Mouse (Mus musculus): ENCODE results near the gene Zfp831. TPM values are rescaled to one million over a fixed set of nuclear protein-coding genes. Genes with fewer than 3 reads are reported as not detected.

Gene Zfp831
- total and polyA plus RNA-seq, 3 experiments: 0.11 TPM; not detected in 2

DNA sequence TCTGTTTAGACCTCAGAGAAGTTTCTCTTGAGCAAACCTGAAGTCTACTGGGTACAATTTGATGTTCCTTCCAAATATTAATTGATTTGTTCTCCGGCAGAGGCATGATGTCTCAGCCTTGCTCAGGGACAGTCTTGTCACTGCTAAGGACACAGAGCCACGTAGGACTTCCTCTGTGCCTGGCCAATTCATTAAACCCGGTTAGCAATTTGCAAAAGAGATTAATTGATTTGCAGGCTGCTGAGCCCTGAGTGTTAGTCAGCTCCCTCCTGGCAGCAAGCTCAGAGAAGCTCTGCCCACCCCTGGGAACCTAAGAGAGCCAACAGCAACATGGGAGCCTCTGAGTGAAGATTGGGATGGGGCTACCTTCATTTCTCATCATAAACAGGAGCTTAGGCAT is 25.5 kb downstream of the Zfp831 start:
- no peak overlapping the region for H3K4me3 ChIP-seq (ENCODE audit: low read depth, low read length)
- DNase-seq (ENCODE audit: low spot score) (no peak), ATAC-seq (ENCODE audit: extremely low read depth, insufficient number of reproducible peaks, low FRiP score, poor library complexity, severe bottlenecking) (no peak)
- no peaks in the 10 kb centered on the region for H3K36me3 ChIP-seq (replicated peaks)
- no peaks in the 10 kb centered on the region for H3K4me1 ChIP-seq (ENCODE audit: insufficient read depth, low read depth, low read length)
- TF ChIP-seq GATA2 (IDR thresholded peaks at IDR 0.05; ENCODE audit: borderline replicate concordance, low read depth, low read length) (no peak), CTCF (IDR thresholded peaks at IDR 0.05; ENCODE audit: low read depth, low read length) (no peak), TAL1 (conservative IDR thresholded peaks at IDR 0.05; ENCODE audit: low read depth, low read length) (no peak), GATA1 (IDR thresholded peaks at IDR 0.05; ENCODE audit: borderline replicate concordance, low read length) (no peak), POLR2AphosphoS5 (IDR thresholded peaks at IDR 0.05; ENCODE audit: insufficient replicate concordance, low read depth, low read length) (no peak)
- no peaks in the 10 kb centered on the region for H3K27me3 ChIP-seq (ENCODE audit: insufficient read depth, low read length)
- H3K9me3 ChIP-seq (replicated peaks): peaks cover 56% of the 10 kb centered on the region

DNA sequence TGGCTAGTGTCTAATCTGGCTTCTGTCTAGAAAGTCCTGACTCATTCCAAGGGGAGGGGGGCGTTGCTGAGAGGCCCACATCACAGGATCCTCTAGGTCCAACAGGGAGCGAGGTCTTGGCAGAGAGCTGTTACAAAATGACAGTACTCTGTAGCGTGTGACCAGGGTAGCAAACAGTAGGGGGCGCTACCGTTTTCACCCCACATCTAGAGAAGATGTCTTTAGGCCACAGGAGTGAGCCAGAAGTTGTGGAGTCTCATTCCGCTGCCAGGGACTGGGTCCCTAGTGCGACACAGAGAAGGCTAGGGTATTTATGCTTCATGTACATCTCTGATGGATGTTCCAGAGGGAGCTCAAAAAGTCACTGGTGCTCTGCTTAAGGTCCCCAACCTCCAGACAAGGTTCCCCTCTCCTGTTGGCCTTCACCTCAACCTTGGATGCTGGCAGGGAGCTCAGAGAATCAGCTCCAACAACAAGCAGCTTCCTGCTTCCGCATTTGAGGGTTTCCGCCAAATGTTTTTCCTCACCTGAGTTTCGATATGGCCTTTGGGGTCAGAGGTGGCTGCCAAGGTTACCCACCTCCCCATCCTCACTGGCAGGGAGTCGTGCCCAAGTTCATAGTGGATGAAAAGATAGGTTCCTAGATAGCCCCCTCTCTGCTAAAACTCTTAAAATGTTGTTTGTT is 29.3 kb downstream of the Zfp831 start:
- Histone ChIP-seq H3K27me3 (ENCODE audit: insufficient read depth, low read length) (no peaks in the 10 kb centered on the region), H3K9me3 (replicated peaks) (peaks cover 65% of the 10 kb centered on the region), H3K4me3 (ENCODE audit: low read depth, low read length) (no peak overlapping the region), H3K4me1 (ENCODE audit: insufficient read depth, low read depth, low read length) (no peaks in the 10 kb centered on the region), H3K36me3 (replicated peaks) (no peaks in the 10 kb centered on the region)
- ATAC-seq (ENCODE audit: extremely low read depth, insufficient number of reproducible peaks, low FRiP score, poor library complexity, severe bottlenecking) (no peak), DNase-seq (ENCODE audit: low spot score) (no peak)
- no peak for TF ChIP-seq GATA2 (IDR thresholded peaks at IDR 0.05; ENCODE audit: borderline replicate concordance, low read depth, low read length)

DNA sequence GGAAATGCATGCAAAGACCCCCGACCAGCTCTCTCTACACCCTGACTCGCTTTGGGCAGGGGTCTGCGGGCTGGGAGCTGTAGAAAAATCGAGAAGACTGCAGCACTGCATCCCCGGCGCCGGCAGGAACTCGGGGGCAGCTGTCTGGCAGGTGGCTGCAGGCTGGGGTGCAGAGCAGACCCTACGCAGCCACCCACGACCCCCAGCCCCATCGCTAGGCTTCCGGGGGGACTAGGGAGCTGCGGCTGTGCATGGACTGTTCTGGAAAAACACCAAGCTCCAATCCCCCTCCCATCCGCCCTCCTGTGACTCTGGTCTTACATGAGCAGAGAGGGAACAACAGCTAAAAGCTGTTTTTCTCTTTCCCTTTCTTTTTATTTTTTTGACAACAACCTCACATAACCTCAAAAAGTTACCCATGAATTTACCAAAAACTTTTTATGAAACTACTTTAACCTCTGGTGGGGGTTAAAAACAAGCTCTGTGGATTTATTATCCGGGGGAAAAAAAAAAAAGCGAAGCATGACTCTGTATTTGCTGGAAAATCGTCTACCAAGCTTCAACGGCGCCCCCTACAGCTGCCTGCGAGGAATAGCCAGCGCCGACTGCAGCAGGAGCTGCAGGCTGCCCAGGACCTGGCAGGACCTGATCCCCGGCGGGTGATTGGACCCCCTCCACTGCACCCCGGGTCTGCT is 30.4 kb downstream of the Zfp831 start:
- Histone ChIP-seq H3K9me3 (replicated peaks) (peaks cover 65% of the 10 kb centered on the region), H3K27me3 (ENCODE audit: insufficient read depth, low read length) (no peaks in the 10 kb centered on the region), H3K36me3 (replicated peaks) (no peaks in the 10 kb centered on the region), H3K4me1 (ENCODE audit: insufficient read depth, low read depth, low read length) (no peaks in the 10 kb centered on the region), H3K4me3 (ENCODE audit: low read depth, low read length) (no peak overlapping the region)
- no peak for ATAC-seq (ENCODE audit: extremely low read depth, insufficient number of reproducible peaks, low FRiP score, poor library complexity, severe bottlenecking)
- no peak for TF ChIP-seq GATA1 (IDR thresholded peaks at IDR 0.05; ENCODE audit: borderline replicate concordance, low read length)
- no peak for TF ChIP-seq TAL1 (conservative IDR thresholded peaks at IDR 0.05; ENCODE audit: low read depth, low read length)
- no peak for TF ChIP-seq GATA2 (IDR thresholded peaks at IDR 0.05; ENCODE audit: borderline replicate concordance, low read depth, low read length)
- no peak for DNase-seq (ENCODE audit: low spot score)

DNA sequence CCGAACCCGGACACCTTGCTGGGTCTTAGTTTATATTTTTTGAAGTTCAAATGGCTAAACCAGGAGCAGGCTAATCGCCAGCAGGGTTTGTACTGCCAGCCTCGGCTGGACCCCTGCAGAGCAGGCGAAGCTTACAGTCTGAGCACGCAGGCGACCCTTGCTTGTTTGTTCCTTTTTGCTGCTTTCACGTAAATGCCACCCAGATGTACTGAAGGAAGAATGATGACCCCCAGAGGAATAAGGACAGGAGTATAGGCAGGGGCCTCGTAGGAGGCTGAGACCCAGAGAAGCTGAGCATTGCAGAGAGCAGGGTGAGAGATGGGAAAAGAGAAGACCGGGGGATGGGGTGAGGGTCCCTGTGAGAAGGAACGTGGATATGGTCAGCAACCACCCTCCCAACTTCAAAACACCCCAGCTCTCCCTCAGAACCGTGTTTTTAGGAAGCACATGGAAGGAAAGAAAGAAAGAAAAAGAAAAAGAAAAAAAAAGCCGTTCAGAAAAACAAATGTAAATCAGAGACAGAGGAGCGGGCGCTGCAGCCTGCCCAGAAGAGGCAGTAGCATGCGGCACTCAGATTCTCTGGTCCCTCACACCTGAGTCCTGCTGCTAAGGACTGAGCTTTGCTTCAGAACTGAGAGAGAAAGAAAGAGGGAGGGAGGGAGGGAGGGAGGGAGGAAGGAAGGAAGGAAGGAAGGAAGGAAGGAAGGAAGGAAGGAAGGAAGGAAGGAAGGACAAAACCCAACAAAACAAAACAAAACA is 31.1 kb downstream of the Zfp831 start:
- no peak overlapping the region for H3K4me3 ChIP-seq (ENCODE audit: low read depth, low read length)
- DNase-seq (ENCODE audit: low spot score) (no peak), ATAC-seq (ENCODE audit: extremely low read depth, insufficient number of reproducible peaks, low FRiP score, poor library complexity, severe bottlenecking) (no peak)
- no peaks in the 10 kb centered on the region for H3K4me1 ChIP-seq (ENCODE audit: insufficient read depth, low read depth, low read length)
- peaks cover 60% of the 10 kb centered on the region for H3K9me3 ChIP-seq (replicated peaks)
- H3K36me3 ChIP-seq (replicated peaks): no peaks in the 10 kb centered on the region
- TF ChIP-seq GATA2 (IDR thresholded peaks at IDR 0.05; ENCODE audit: borderline replicate concordance, low read depth, low read length) (no peak), CTCF (IDR thresholded peaks at IDR 0.05; ENCODE audit: low read depth, low read length) (no peak), TAL1 (conservative IDR thresholded peaks at IDR 0.05; ENCODE audit: low read depth, low read length) (no peak), POLR2AphosphoS5 (IDR thresholded peaks at IDR 0.05; ENCODE audit: insufficient replicate concordance, low read depth, low read length) (no peak), GATA1 (IDR thresholded peaks at IDR 0.05; ENCODE audit: borderline replicate concordance, low read length) (no peak)
- no peaks in the 10 kb centered on the region for H3K27me3 ChIP-seq (ENCODE audit: insufficient read depth, low read length)

DNA sequence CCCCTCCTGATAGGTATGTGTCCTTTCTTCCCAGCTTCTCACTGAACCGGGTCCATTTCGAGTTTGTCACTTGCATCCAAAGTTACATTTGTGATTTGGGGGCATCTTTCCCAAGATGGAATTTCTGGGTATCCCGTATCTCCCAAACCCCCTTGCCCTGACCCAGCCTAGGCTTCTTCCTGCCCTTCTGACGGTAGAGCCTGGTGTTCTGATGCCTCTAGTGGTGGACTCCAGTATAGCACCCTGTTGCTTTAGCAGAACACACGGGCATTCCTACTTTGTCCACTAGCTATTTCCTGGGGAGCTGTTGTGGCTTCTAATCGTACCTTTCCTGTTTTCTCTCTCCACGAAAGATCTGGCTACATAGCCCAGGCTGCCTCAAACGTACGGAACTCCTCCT is 32.3 kb downstream of the Zfp831 start:
- Histone ChIP-seq H3K9me3 (replicated peaks) (peaks cover 57% of the 10 kb centered on the region), H3K4me3 (ENCODE audit: low read depth, low read length) (no peak overlapping the region), H3K27me3 (ENCODE audit: insufficient read depth, low read length) (no peaks in the 10 kb centered on the region), H3K36me3 (replicated peaks) (no peaks in the 10 kb centered on the region), H3K4me1 (ENCODE audit: insufficient read depth, low read depth, low read length) (no peaks in the 10 kb centered on the region)
- ATAC-seq (ENCODE audit: extremely low read depth, insufficient number of reproducible peaks, low FRiP score, poor library complexity, severe bottlenecking) (0 out of 2 replicates have a peak, but pooled peaks have one; percentile 62), DNase-seq (ENCODE audit: low spot score) (no peak)
- TF ChIP-seq POLR2AphosphoS5 (IDR thresholded peaks at IDR 0.05; ENCODE audit: insufficient replicate concordance, low read depth, low read length) (no peak), CTCF (IDR thresholded peaks at IDR 0.05; ENCODE audit: low read depth, low read length) (0 out of 2 replicates have a peak, but pooled peaks have one; percentile 26)

DNA sequence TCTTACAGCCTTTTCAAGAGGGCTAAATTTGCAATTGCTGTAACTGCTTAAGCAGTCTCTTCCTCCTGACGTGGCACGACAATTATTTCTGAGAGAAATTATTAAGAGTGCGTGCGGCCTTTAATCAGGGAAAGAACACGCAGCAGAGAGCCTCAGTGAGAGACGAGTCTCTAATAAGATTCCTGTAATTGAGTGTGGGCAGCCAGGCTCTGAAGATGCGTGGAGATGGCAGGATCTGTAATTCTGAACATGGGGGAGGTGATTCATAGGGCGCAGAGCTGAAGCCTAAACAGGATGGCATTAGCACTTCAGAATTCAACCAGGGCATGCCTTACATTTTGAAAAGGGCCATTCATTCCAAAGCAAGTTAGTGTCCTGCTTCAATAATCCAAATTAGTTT is 58.0 kb downstream of the Zfp831 start:
- DNase-seq (ENCODE audit: low spot score): no peak
- no peak for ATAC-seq (ENCODE audit: extremely low read depth, insufficient number of reproducible peaks, low FRiP score, poor library complexity, severe bottlenecking)
- no peaks in the 10 kb centered on the region for H3K27me3 ChIP-seq (ENCODE audit: insufficient read depth, low read length)
- H3K9me3 ChIP-seq (replicated peaks): peaks cover 53% of the 10 kb centered on the region
- H3K36me3 ChIP-seq (replicated peaks): no peaks in the 10 kb centered on the region
- no peaks in the 10 kb centered on the region for H3K4me1 ChIP-seq (ENCODE audit: insufficient read depth, low read depth, low read length)
- H3K4me3 ChIP-seq (ENCODE audit: low read depth, low read length): no peak overlapping the region
- TF ChIP-seq GATA2 (IDR thresholded peaks at IDR 0.05; ENCODE audit: borderline replicate concordance, low read depth, low read length): no peak
- TF ChIP-seq CTCF (IDR thresholded peaks at IDR 0.05; ENCODE audit: low read depth, low read length): no peak
- TF ChIP-seq POLR2AphosphoS5 (IDR thresholded peaks at IDR 0.05; ENCODE audit: insufficient replicate concordance, low read depth, low read length): no peak
- no peak for TF ChIP-seq GATA1 (IDR thresholded peaks at IDR 0.05; ENCODE audit: borderline replicate concordance, low read length)
- TF ChIP-seq TAL1 (conservative IDR thresholded peaks at IDR 0.05; ENCODE audit: low read depth, low read length): no peak

All from G1E (cell line).